Mouse (Mus musculus) MEL (cell line): ENCODE measurements around the gene Gm20696. TPM values are rescaled to one million over a fixed set of nuclear protein-coding genes. Genes with fewer than 3 reads are reported as not detected.

Source experiments
- DNase-seq: peaks from one replicate; pipeline ENCODE4 v3.0.0; 2011; ENCODE audit warnings: low read depth, low spot score
- H3K27ac ChIP-seq: 2 replicates; pipeline ENCODE4 v1.5.1; 2012; ENCODE audit warnings: low read depth, mild to moderate bottlenecking, control low read depth, low read length, moderate library complexity; ENCODE audit not compliant: control insufficient read depth
- H3K27me3 ChIP-seq, 2 experiments: fragments of 150-350 bp in 1 of 2; sonication (generic) in 1 of 2; 2 replicates each; pipeline ENCODE4 v1.6.1; 2012; ENCODE audit warnings: low read length in 2 of 2, mild to moderate bottlenecking in 2 of 2, improper control_type of control experiment in 1 of 2, moderate library complexity in 1 of 2; ENCODE audit not compliant: insufficient read depth in 2 of 2, control insufficient read depth in 1 of 2
- H3K36me3 ChIP-seq, 2 experiments: 2 replicates each; pipeline ENCODE4 v1.6.1; 2012 to 2014; ENCODE audit warnings: low read length in 2 of 2, improper control_type of control experiment in 1 of 2, inconsistent platforms in 1 of 2, mild to moderate bottlenecking in 1 of 2; ENCODE audit not compliant: insufficient read depth in 2 of 2, control insufficient read depth in 1 of 2
- H3K4me1 ChIP-seq, 2 experiments: fragments of 150-350 bp in 1 of 2; sonication (generic) in 1 of 2; 2 replicates each; pipeline ENCODE4 v1.6.1; 2012; ENCODE audit warnings: low read length in 2 of 2, improper control_type of control experiment in 1 of 2, mild to moderate bottlenecking in 1 of 2; ENCODE audit not compliant: insufficient read depth in 2 of 2, control insufficient read depth in 1 of 2
- H3K4me3 ChIP-seq, 2 experiments: fragments of 150-350 bp in 1 of 2; sonication (generic) in 1 of 2; 2 replicates each; pipeline ENCODE4 v1.5.1; 2012; ENCODE audit warnings: low read depth in 2 of 2, low read length in 2 of 2, mild to moderate bottlenecking in 2 of 2, moderate library complexity in 2 of 2, control low read depth in 1 of 2, improper control_type of control experiment in 1 of 2; ENCODE audit not compliant: control insufficient read depth in 1 of 2, insufficient read depth in 1 of 2
- H3K79me2 ChIP-seq: 2 replicates; pipeline ENCODE4 v1.6.1; 2012; ENCODE audit warnings: mild to moderate bottlenecking, low read length, moderate library complexity; ENCODE audit not compliant: control insufficient read depth, poor library complexity, insufficient read depth
- H3K9ac ChIP-seq: 2 replicates; pipeline ENCODE4 v1.6.1; 2012; ENCODE audit warnings: low read depth, mild to moderate bottlenecking, control low read depth, low read length, moderate library complexity; ENCODE audit not compliant: control insufficient read depth, poor library complexity, severe bottlenecking
- H3K9me3 ChIP-seq: fragments of 150-350 bp; sonication (generic); replicated peaks from 2 replicates; pipeline ENCODE4 v1.6.1; 2012; ENCODE audit warnings: mild to moderate bottlenecking, low read length, improper control_type of control experiment, moderate library complexity; ENCODE audit not compliant: insufficient read depth
- BHLHE40 ChIP-seq: IDR thresholded peaks from 2 replicates; pipeline ENCODE4 v1.6.1; 2012; ENCODE audit warnings: low read depth, mild to moderate bottlenecking, inconsistent platforms, low read length, improper control_type of control experiment, borderline replicate concordance
- CHD1 ChIP-seq: IDR thresholded peaks from 2 replicates; pipeline ENCODE4 v1.6.1; 2012; ENCODE audit warnings: low read depth, mild to moderate bottlenecking, inconsistent platforms, low read length, improper control_type of control experiment
- CHD2 ChIP-seq: IDR thresholded peaks from 2 replicates; pipeline ENCODE4 v1.6.1; 2011; ENCODE audit warnings: low read length, improper control_type of control experiment
- CTCF ChIP-seq, 3 experiments: IDR thresholded peaks in 2 of 3; conservative IDR thresholded peaks in 1 of 3; 2 replicates each; pipeline ENCODE4 v1.5.1; 2011 to 2012; ENCODE audit warnings: low read length in 3 of 3, low read depth in 2 of 3, mild to moderate bottlenecking in 2 of 3, improper control_type of control experiment in 1 of 3, inconsistent platforms in 1 of 3, mixed read lengths in 1 of 3, moderate library complexity in 1 of 3; ENCODE audit not compliant: control insufficient read depth in 1 of 3, insufficient read depth in 1 of 3, poor library complexity in 1 of 3, severe bottlenecking in 1 of 3
- E2F4 ChIP-seq: IDR thresholded peaks from 2 replicates; pipeline ENCODE4 v1.6.1; 2011; ENCODE audit warnings: low read depth, low read length, improper control_type of control experiment, borderline replicate concordance
- ELF1 ChIP-seq: IDR thresholded peaks from 2 replicates; pipeline ENCODE4 v1.6.1; 2014; ENCODE audit warnings: low read depth, mild to moderate bottlenecking, inconsistent platforms, low read length, improper control_type of control experiment, moderate library complexity
- EP300 ChIP-seq, 2 experiments: IDR thresholded peaks; 2 replicates each; pipeline ENCODE4 v1.6.1; 2011; ENCODE audit warnings: improper control_type of control experiment in 2 of 2, low read length in 2 of 2, low read depth in 1 of 2, mild to moderate bottlenecking in 1 of 2
- ETS1 ChIP-seq: IDR thresholded peaks from 2 replicates; pipeline ENCODE4 v1.6.1; 2012; ENCODE audit warnings: low read depth, mild to moderate bottlenecking, inconsistent platforms, low read length, improper control_type of control experiment, moderate library complexity
- GABPA ChIP-seq: IDR thresholded peaks from 2 replicates; pipeline ENCODE4 v1.6.1; 2012; ENCODE audit warnings: low read depth, mild to moderate bottlenecking, inconsistent platforms, low read length, improper control_type of control experiment, moderate library complexity
- GATA1 ChIP-seq: IDR thresholded peaks from 2 replicates; pipeline ENCODE4 v1.6.1; 2011; ENCODE audit warnings: low read depth, low read length, improper control_type of control experiment
- HCFC1 ChIP-seq: IDR thresholded peaks from 2 replicates; pipeline ENCODE4 v1.6.1; 2012; ENCODE audit warnings: low read depth, mild to moderate bottlenecking, inconsistent platforms, low read length, improper control_type of control experiment, moderate library complexity
- JUND ChIP-seq: IDR thresholded peaks from 2 replicates; pipeline ENCODE4 v1.6.1; 2011; ENCODE audit warnings: low read depth, mild to moderate bottlenecking, improper control_type of control experiment, low read length
- KAT2A ChIP-seq: conservative IDR thresholded peaks from 2 replicates; pipeline ENCODE4 v1.6.1; 2012; ENCODE audit warnings: low read depth, low read length, improper control_type of control experiment, inconsistent platforms
- MAFK ChIP-seq: IDR thresholded peaks from 2 replicates; pipeline ENCODE4 v1.6.1; 2011; ENCODE audit warnings: low read depth, mild to moderate bottlenecking, low read length, improper control_type of control experiment, borderline replicate concordance
- MAX ChIP-seq: IDR thresholded peaks from 2 replicates; pipeline ENCODE4 v1.6.1; 2011; ENCODE audit warnings: low read length, improper control_type of control experiment
- MEF2A ChIP-seq: IDR thresholded peaks from 2 replicates; pipeline ENCODE4 v1.6.1; 2014; ENCODE audit warnings: low read depth, mild to moderate bottlenecking, inconsistent platforms, low read length, improper control_type of control experiment; ENCODE audit not compliant: poor library complexity, insufficient replicate concordance, severe bottlenecking; ENCODE audit errors: extremely low read depth
- MXI1 ChIP-seq: IDR thresholded peaks from 2 replicates; pipeline ENCODE4 v1.6.1; 2011; ENCODE audit warnings: mild to moderate bottlenecking, low read depth, low read length, improper control_type of control experiment
- MYB ChIP-seq: IDR thresholded peaks from 2 replicates; pipeline ENCODE4 v1.6.1; 2011; ENCODE audit warnings: mild to moderate bottlenecking, low read depth, low read length, improper control_type of control experiment
- MYC ChIP-seq: IDR thresholded peaks from 2 replicates; pipeline ENCODE4 v1.6.1; 2011; ENCODE audit warnings: low read depth, mild to moderate bottlenecking, low read length, improper control_type of control experiment, moderate library complexity
- NELFE ChIP-seq: IDR thresholded peaks from 2 replicates; pipeline ENCODE4 v1.6.1; 2011; ENCODE audit warnings: low read depth, low read length, improper control_type of control experiment
- NRF1 ChIP-seq: IDR thresholded peaks from 2 replicates; pipeline ENCODE4 v1.6.1; 2014; ENCODE audit warnings: low read depth, mild to moderate bottlenecking, inconsistent platforms, low read length, improper control_type of control experiment, moderate library complexity; ENCODE audit not compliant: poor library complexity, insufficient read depth, severe bottlenecking
- POLR2A ChIP-seq, 2 experiments: IDR thresholded peaks; 2 replicates each; pipeline ENCODE4 v1.6.1; 2011 to 2012; ENCODE audit warnings: low read length in 2 of 2, mild to moderate bottlenecking in 2 of 2, control low read depth in 1 of 2, improper control_type of control experiment in 1 of 2, low read depth in 1 of 2, moderate library complexity in 1 of 2; ENCODE audit not compliant: control insufficient read depth in 1 of 2, insufficient read depth in 1 of 2, poor library complexity in 1 of 2
- POLR2AphosphoS2 ChIP-seq: IDR thresholded peaks from 2 replicates; pipeline ENCODE4 v1.6.1; 2011; ENCODE audit warnings: low read length, improper control_type of control experiment
- POLR2AphosphoS5 ChIP-seq: IDR thresholded peaks from 2 replicates; pipeline ENCODE4 v1.6.1; 2012; ENCODE audit warnings: low read depth, borderline replicate concordance, mild to moderate bottlenecking, inconsistent platforms, low read length, moderate library complexity, mixed read lengths
- RCOR1 ChIP-seq: IDR thresholded peaks from 2 replicates; pipeline ENCODE4 v1.6.1; 2012; ENCODE audit warnings: low read depth, mild to moderate bottlenecking, inconsistent platforms, low read length, improper control_type of control experiment
- SIN3A ChIP-seq: IDR thresholded peaks from 2 replicates; pipeline ENCODE4 v1.6.1; 2012; ENCODE audit warnings: low read length, improper control_type of control experiment, inconsistent platforms
- SMC3 ChIP-seq: IDR thresholded peaks from 2 replicates; pipeline ENCODE4 v1.6.1; 2011; ENCODE audit warnings: low read depth, low read length, improper control_type of control experiment
- TAL1 ChIP-seq: IDR thresholded peaks from 2 replicates; pipeline ENCODE4 v1.6.1; 2012; ENCODE audit warnings: mild to moderate bottlenecking, inconsistent platforms, low read length, moderate library complexity, mixed read lengths
- TBP ChIP-seq: IDR thresholded peaks from 2 replicates; pipeline ENCODE4 v1.8.0; 2011; ENCODE audit warnings: low read depth, low read length, improper control_type of control experiment
- TCF12 ChIP-seq: IDR thresholded peaks from 2 replicates; pipeline ENCODE4 v1.6.1; 2014; ENCODE audit warnings: low read depth, mild to moderate bottlenecking, inconsistent platforms, low read length, improper control_type of control experiment, moderate library complexity
- UBTF ChIP-seq: IDR thresholded peaks from 2 replicates; pipeline ENCODE4 v1.6.1; 2012; ENCODE audit warnings: low read depth, mild to moderate bottlenecking, inconsistent platforms, low read length, improper control_type of control experiment, moderate library complexity, borderline replicate concordance; ENCODE audit not compliant: insufficient read depth
- USF1 ChIP-seq: IDR thresholded peaks from 2 replicates; pipeline ENCODE4 v1.6.1; 2014; ENCODE audit warnings: low read depth, mild to moderate bottlenecking, inconsistent platforms, low read length, improper control_type of control experiment, moderate library complexity
- USF2 ChIP-seq, 2 experiments: IDR thresholded peaks; 2 replicates each; pipeline ENCODE4 v1.6.1; 2011 to 2012; ENCODE audit warnings: improper control_type of control experiment in 2 of 2, low read length in 2 of 2, borderline replicate concordance in 1 of 2, inconsistent platforms in 1 of 2, low read depth in 1 of 2, mild to moderate bottlenecking in 1 of 2; ENCODE audit not compliant: insufficient read depth in 1 of 2
- ZC3H11A ChIP-seq: IDR thresholded peaks from 2 replicates; pipeline ENCODE4 v1.6.1; 2012; ENCODE audit warnings: low read depth, mild to moderate bottlenecking, inconsistent platforms, low read length, improper control_type of control experiment
- ZKSCAN1 ChIP-seq: IDR thresholded peaks from 2 replicates; pipeline ENCODE4 v1.6.1; 2012; ENCODE audit warnings: low read depth, mild to moderate bottlenecking, inconsistent platforms, low read length, improper control_type of control experiment, moderate library complexity
- ZMIZ1 ChIP-seq: IDR thresholded peaks from 2 replicates; pipeline ENCODE4 v1.6.1; 2012; ENCODE audit warnings: low read depth, mild to moderate bottlenecking, inconsistent platforms, low read length, improper control_type of control experiment, moderate library complexity
- ZNF384 ChIP-seq: IDR thresholded peaks from 2 replicates; pipeline ENCODE4 v1.6.1; 2012; ENCODE audit warnings: low read depth, mild to moderate bottlenecking, inconsistent platforms, low read length, improper control_type of control experiment
- polyA plus RNA-seq, 2 experiments: library from polyadenylated mRNA; stranded (reverse) in 1 of 2; unstranded in 1 of 2; fragments of >175 nt in 1 of 2; fragments of >200 nt in 1 of 2; gene quantifications; 2 replicates each; pipeline versions ENCODE4 v1.2.1 to v1.2.4; 2012; ENCODE audit warnings: low replicate concordance in 2 of 2, low read depth in 1 of 2; ENCODE audit not compliant: insufficient read length in 2 of 2, insufficient read depth in 1 of 2, missing spikeins in 1 of 2
- total RNA-seq: library from RNA; depleted of rRNA; stranded (reverse); fragments of 300-350 nt; gene quantifications from 2 replicates; pipeline ENCODE4 v1.2.3, GENCODE M21; 2012

The Gm20696 gene
- total and polyA plus RNA-seq, 3 experiments, result 0.07 to 0.39 TPM; not detected in 1

- Histone ChIP-seq H3K9ac (no peak overlapping the region), H3K36me3 (no peaks in the 10 kb centered on the region), H3K9me3 (no peaks in the 10 kb centered on the region), H3K27me3 (peaks cover 0 to 3% of the 10 kb centered on the region in 2 experiments; a peak in 2 of 4 replicates), H3K4me3 (no peak overlapping the region), H3K4me1 (no peaks in the 10 kb centered on the region), H3K79me2 (no peaks in the 10 kb centered on the region), H3K27ac (no peak overlapping the region)
- peak; percentile 45 for DNase-seq
- TF ChIP-seq MEF2A, result no peak
- no peak for TF ChIP-seq POLR2A (IDR thresholded peaks at IDR 0.05; ENCODE audit: control insufficient read depth in 1 of 2, insufficient read depth in 1 of 2, low read depth in 1 of 2, low read length in 2 of 2, poor library complexity in 1 of 2)
- no peak for TF ChIP-seq ZMIZ1
- no peak for TF ChIP-seq MAX
- no peak for TF ChIP-seq KAT2A
- TF ChIP-seq ZC3H11A, result peak; percentile 58
- no peak for TF ChIP-seq ELF1
- no peak for TF ChIP-seq POLR2AphosphoS2
- no peak for TF ChIP-seq E2F4
- no peak for TF ChIP-seq SIN3A
- no peak for TF ChIP-seq NRF1
- no peak for TF ChIP-seq TCF12
- no peak for TF ChIP-seq USF1
- no peak for TF ChIP-seq UBTF
- peak; percentile 53 for TF ChIP-seq SMC3
- TF ChIP-seq ZKSCAN1, result no peak
- TF ChIP-seq CHD2, result no peak
- TF ChIP-seq MYC, result no peak
- TF ChIP-seq JUND, result no peak
- no peak for TF ChIP-seq EP300 (IDR thresholded peaks at IDR 0.05; ENCODE audit: low read depth in 1 of 2, low read length in 2 of 2)
- no peak for TF ChIP-seq CHD1
- TF ChIP-seq GABPA, result no peak
- TF ChIP-seq NELFE, result no peak
- TF ChIP-seq RCOR1, result no peak
- no peak for TF ChIP-seq TBP
- TF ChIP-seq HCFC1, result no peak
- TF ChIP-seq CTCF (IDR thresholded peaks at IDR 0.05 in 2 of 3, conservative IDR thresholded peaks at IDR 0.05 in 1 of 3; ENCODE audit: control insufficient read depth in 1 of 3, insufficient read depth in 1 of 3, low read depth in 2 of 3, low read length in 3 of 3, poor library complexity in 1 of 3, severe bottlenecking in 1 of 3), result peak in 1 of 3 experiments; percentile 65; a peak in 2 of 6 replicates
- TF ChIP-seq MYB, result no peak
- no peak for TF ChIP-seq MAFK
- TF ChIP-seq USF2 (IDR thresholded peaks at IDR 0.05; ENCODE audit: borderline replicate concordance in 1 of 2, insufficient read depth in 1 of 2, low read depth in 1 of 2, low read length in 2 of 2), result no peak
- no peak for TF ChIP-seq GATA1
- TF ChIP-seq ZNF384, result peak; percentile 77
- no peak for TF ChIP-seq BHLHE40
- TF ChIP-seq MXI1, result no peak
- TF ChIP-seq TAL1, result no peak
- TF ChIP-seq ETS1, result no peak
- no peak for TF ChIP-seq POLR2AphosphoS5
Observed at GRCm38 (mm10) chr6:99600168-99600793, 66.3 kb downstream of the Gm20696 start.
